Mouse (Mus musculus): Measurements from ENCODE around the gene Hadhb. TPM values are rescaled to one million over a fixed set of nuclear protein-coding genes. Genes with fewer than 3 reads are reported as not detected.

The Hadhb gene
- total RNA-seq, 2 experiments from 2014 or later, result 340 to 569 TPM

DNA sequence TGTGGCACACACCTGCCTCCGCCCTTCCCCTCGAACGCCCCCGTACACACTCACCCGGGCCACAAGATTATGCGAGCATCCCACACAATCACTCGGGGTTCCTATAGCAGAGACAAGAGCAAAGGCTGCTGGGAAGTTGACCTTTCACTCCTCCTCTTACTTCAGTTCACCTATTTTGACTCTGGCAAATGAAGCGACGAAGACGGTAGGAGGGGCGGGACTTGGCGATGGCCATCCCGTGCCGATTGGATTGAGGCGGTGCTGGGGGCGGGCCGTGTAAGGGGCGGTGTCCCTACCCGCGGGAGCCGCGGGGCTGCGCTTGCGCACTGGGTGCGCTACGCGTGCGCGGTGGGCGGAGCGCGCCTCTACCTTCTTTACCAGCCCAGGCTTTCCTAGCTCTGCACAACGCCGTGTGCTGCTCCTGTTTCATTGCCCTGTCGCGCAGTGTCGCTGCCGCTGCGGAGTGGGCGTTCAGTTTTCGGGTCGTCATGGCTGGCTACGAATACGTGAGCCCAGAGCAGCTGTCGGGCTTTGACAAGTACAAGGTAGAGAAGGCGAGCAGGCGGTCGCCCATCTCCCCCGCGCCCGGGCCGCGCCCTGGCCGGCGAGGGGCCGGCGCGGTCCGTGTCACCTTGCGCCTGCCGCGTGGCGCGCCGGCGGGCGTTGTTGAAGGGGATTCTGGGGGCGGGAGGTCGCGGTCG lies 77.4 kb downstream of the Hadhb start, which contains the start of gene Selenoi:
TSS of gene Selenoi (plus strand) at position 311 of the 701 bp plus-strand sequence.
- intact Hi-C loops (cut with DNase I), result no loop called here
- peak; percentile 100 for DNase-seq
- TF ChIP-seq CTCF (IDR thresholded peaks at IDR 0.05), result no peak

DNA sequence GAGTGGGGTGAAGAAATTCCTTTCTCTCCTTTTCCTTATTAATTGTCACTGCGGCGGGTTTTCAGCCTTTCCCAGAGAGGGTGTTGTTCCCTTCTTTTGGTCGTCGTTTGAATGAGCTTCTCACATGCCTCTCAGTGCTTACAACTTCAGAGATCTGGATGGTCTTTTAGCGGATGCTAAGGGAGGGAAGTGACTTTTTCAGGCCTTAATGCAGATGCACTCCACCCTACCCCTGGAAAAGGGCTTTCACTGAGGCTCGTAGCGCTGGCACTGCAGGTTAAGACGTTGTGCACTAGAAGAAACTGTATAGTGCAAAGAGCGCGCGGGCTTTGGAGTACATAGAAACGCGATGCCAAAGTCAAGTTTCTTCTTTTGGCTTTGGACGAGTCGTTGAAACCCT lies 78.0 kb downstream of the Hadhb start:
- DNase-seq, result peak; percentile 20
- no peak for TF ChIP-seq CTCF (IDR thresholded peaks at IDR 0.05)

More for the DNA sequence above, 77.4 kb downstream of the Hadhb start, which contains the start of gene Selenoi:
- Histone ChIP-seq H3K27ac (peak within 1 kb of the TSS; percentile 91), H3K4me3 (peak within 1 kb of the TSS; percentile 82)

GRCm38 (mm10) chr5:30233979-30234378 lies 78.9 kb downstream of the Hadhb start:
- DNase-seq, result no peak
- no peak overlapping the region for H3K4me3 ChIP-seq
- intact Hi-C loops (cut with DNase I), result no loop called here
- TF ChIP-seq CTCF (IDR thresholded peaks at IDR 0.05), result no peak
- no peak overlapping the region for H3K27ac ChIP-seq

More for the DNA sequence above, 78.0 kb downstream of the Hadhb start:
- peak overlapping the region; percentile 82 for H3K4me3 ChIP-seq
- intact Hi-C loops (cut with DNase I), result no loop called here
- peak overlapping the region; percentile 91 for H3K27ac ChIP-seq

Small RNA genes within 50 kb of the gene (microRNA-seq; reads per million reads assigned to microRNA genes)
- not detected for gene Mir1960

Other genes with a start within 250 kb of the Hadhb start
- gene Il6, start 142.1 kb upstream of the Hadhb start, total RNA-seq (2021), result not detected
- gene Tyms, start 81.6 kb upstream of the Hadhb start, total RNA-seq (2021), result 1 to 10 TPM; 1.7 to 2.0 TPM
- gene Garem2, start 50.1 kb upstream of the Hadhb start, total RNA-seq (2021), result not detected
- not detected for gene 3110082J24Rik, start 49.2 kb upstream of the Hadhb start, total RNA-seq (2021)
- 100 to 1,000 TPM; 261 to 470 TPM for gene Hadha, start 86 bp upstream of the Hadhb start, total RNA-seq (2021)
- not detected for gene Adgrf3, start 50.5 kb downstream of the Hadhb start, total RNA-seq (2021)
- 10 to 100 TPM in 1 of 2 experiments, 1 to 10 TPM in 1; 8.3 to 11.4 TPM for gene Selenoi, start 77.3 kb downstream of the Hadhb start, total RNA-seq (2021)
- not detected for gene Drc1, start 126.1 kb downstream of the Hadhb start, total RNA-seq (2021)

All from gastrocnemius, adult 2 months (tissue).